Mouse (Mus musculus): ENCODE measurements at regions not wholly inside any gene's neighbourhood (a gene's known extent, or its start where the extent isn't known, plus 50 kb on each side); places are given as distances from the start of the nearest gene placed in this dataset.
"Not testable (repeated sequence)": the region's sequence is repeated elsewhere in the genome, so short reads cannot be mapped to it uniquely, and the experiment has no call there.

GRCm38 (mm10) chr12:77526581-77526980 lies 288.7 kb downstream of the Fut8 start:
- DNase-seq (ENCODE audit: low read depth) = not testable (repeated sequence)

DNA sequence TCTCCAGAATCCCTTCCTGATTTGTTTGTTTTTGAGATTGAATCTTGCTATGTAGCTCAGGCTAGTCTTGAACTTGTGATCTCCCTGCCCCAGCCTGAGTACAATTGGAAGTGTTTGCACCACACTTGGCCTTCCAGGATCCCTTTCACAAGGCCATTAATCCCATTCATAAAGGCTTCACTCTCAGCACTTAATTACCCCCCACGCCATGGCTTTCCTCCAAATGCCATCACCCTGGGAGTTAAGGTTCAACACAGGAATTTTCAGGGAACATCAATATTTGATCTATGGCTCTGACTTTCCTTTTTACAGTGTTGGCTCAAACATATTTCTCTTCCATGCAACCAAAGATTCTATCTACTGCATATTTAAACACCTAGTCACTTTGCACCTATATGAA lies 289.6 kb downstream of the Fut8 start:
- TF ChIP-seq POLR2A (IDR thresholded peaks at IDR 0.05; ENCODE audit: borderline replicate concordance, extremely low read depth, insufficient read depth, insufficient read length, poor library complexity, severe bottlenecking) = no peak
- no peak for DNase-seq (ENCODE audit: low read depth)

- TF ChIP-seq POLR2A (IDR thresholded peaks at IDR 0.05; ENCODE audit: borderline replicate concordance, extremely low read depth, insufficient read depth, insufficient read length, poor library complexity, severe bottlenecking) (no peak), CTCF (IDR thresholded peaks at IDR 0.05; ENCODE audit: borderline replicate concordance, extremely low read depth, insufficient read depth, insufficient read length) (no peak)
Measured at GRCm38 (mm10) chr12:77527953-77528865, 290.3 kb downstream of the Fut8 start.

DNA sequence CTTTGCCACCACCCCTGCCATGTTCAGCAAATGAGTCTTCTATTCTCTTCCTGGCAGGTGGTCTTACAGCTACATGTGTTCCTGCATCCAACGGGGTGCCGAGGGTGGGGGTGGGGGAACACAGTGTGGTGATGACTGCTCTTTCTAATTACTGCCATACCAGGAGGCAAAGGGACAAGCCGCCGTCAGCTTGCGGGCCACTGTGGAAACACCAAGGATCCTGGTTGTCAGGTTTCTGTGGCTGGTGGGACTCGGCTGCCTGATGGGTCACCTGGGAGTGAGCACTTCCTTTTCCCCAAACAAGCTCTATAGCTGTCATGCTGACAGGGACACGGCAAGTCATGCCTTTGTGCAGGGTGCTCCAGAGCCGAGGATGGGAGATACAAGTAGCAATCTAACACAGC lies 290.9 kb downstream of the Fut8 start:
- peak; percentile 49 for DNase-seq (ENCODE audit: low read depth)
- TF ChIP-seq POLR2A (IDR thresholded peaks at IDR 0.05; ENCODE audit: borderline replicate concordance, extremely low read depth, insufficient read depth, insufficient read length, poor library complexity, severe bottlenecking) (no peak), CTCF (IDR thresholded peaks at IDR 0.05; ENCODE audit: borderline replicate concordance, extremely low read depth, insufficient read depth, insufficient read length) (no peak)

More at GRCm38 (mm10) chr12:77527953-77528865, 290.3 kb downstream of the Fut8 start:
- no peak for DNase-seq (ENCODE audit: low read depth)

DNA sequence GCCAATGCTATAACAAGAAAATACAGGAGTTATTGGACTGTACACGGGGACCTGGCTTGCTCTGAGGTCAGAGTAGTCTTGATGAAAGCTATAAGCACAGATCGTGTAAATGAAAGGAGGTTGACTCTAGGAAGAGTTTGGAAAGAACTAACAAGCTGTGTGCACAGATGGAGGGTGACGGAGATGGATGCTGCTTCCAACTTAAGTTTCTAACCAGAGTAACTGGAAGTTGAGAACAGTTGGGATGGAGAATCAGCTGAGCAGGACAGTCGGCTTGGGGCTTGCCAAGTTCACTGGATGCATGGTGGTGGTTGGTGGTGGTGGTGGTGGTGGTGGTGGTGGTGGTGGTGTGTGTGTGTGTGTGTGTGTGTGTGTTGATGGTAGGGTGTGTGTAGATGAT lies 291.5 kb downstream of the Fut8 start:
- TF ChIP-seq POLR2A (IDR thresholded peaks at IDR 0.05; ENCODE audit: borderline replicate concordance, extremely low read depth, insufficient read depth, insufficient read length, poor library complexity, severe bottlenecking) (no peak), CTCF (IDR thresholded peaks at IDR 0.05; ENCODE audit: borderline replicate concordance, extremely low read depth, insufficient read depth, insufficient read length) (no peak)
- no peak for DNase-seq (ENCODE audit: low read depth)

DNA sequence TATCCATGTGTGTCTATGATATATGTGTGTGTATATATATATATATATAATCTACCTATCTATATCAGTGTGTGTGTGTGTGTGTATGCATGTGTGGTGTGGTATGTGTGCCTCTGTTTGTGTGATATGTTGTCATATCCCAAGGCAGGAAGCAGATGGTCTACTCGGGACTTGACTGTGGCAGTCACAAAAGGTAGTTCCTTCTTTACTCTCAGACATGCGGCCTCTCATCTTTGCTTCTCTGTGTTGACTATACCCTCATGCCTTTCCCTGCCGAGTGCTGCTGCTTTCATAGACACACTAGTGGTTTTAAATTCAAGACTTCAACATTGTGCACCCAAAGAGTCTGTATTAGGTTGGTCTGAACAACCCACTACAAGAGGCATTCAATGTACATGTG lies 292.0 kb downstream of the Fut8 start:
- DNase-seq (ENCODE audit: low read depth) = no peak
- TF ChIP-seq POLR2A (IDR thresholded peaks at IDR 0.05; ENCODE audit: borderline replicate concordance, extremely low read depth, insufficient read depth, insufficient read length, poor library complexity, severe bottlenecking) = no peak
- TF ChIP-seq CTCF (IDR thresholded peaks at IDR 0.05; ENCODE audit: borderline replicate concordance, extremely low read depth, insufficient read depth, insufficient read length) = no peak

- TF ChIP-seq CTCF (IDR thresholded peaks at IDR 0.05; ENCODE audit: borderline replicate concordance, extremely low read depth, insufficient read depth, insufficient read length) (0 out of 2 replicates have a peak, but pooled peaks have one; percentile 8), POLR2A (IDR thresholded peaks at IDR 0.05; ENCODE audit: borderline replicate concordance, extremely low read depth, insufficient read depth, insufficient read length, poor library complexity, severe bottlenecking) (no peak)
- DNase-seq (ENCODE audit: low read depth) = no peak
Measured at GRCm38 (mm10) chr12:77531294-77531693, 293.4 kb downstream of the Fut8 start.

DNA sequence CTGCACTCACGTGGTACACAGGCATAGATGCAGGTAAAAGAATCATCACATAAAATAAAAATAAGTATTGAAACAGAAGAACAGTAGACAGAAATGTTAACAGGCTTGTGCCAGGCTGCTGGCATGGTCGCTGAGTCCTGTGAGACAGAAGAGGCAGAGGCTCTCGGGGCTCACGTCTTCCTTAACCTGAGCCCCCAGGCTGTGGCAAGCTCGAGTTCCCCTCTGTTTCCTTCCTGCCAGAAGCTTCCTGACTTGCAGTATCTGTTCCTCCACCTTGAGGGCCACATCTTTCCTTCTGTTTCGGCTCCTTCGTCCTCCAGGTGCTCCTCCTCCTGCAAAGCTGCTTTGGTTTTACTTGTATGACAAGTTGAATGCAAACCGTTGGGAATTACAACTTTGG lies 294.6 kb downstream of the Fut8 start:
- TF ChIP-seq CTCF (IDR thresholded peaks at IDR 0.05; ENCODE audit: borderline replicate concordance, extremely low read depth, insufficient read depth, insufficient read length) (no peak), POLR2A (IDR thresholded peaks at IDR 0.05; ENCODE audit: borderline replicate concordance, extremely low read depth, insufficient read depth, insufficient read length, poor library complexity, severe bottlenecking) (no peak)
- DNase-seq (ENCODE audit: low read depth) = no peak

- TF ChIP-seq CTCF (IDR thresholded peaks at IDR 0.05; ENCODE audit: borderline replicate concordance, extremely low read depth, insufficient read depth, insufficient read length) = no peak
- no peak for TF ChIP-seq POLR2A (IDR thresholded peaks at IDR 0.05; ENCODE audit: borderline replicate concordance, extremely low read depth, insufficient read depth, insufficient read length, poor library complexity, severe bottlenecking)
Measured at GRCm38 (mm10) chr12:77533606-77534005, 295.7 kb downstream of the Fut8 start.

DNA sequence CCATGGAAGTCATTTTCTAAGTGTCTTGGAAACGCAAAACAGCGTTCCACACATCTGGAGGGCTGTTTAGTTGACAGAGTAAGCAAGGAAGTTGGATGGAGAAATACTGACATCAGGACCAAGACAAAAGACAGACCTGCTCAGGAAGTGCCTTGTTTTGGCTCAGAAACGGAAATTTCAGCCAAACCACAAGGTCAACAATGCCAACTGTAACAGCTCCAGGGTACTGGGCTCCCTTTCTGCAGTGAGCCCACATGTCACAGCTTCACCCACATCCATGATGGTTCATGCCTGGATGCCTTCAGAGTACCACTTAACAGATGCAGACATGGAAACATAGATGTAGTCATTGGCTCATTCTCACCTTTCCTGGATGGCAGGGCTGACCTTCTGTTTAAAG lies 296.2 kb downstream of the Fut8 start:
- DNase-seq (ENCODE audit: low read depth) = no peak
- TF ChIP-seq POLR2A (IDR thresholded peaks at IDR 0.05; ENCODE audit: borderline replicate concordance, extremely low read depth, insufficient read depth, insufficient read length, poor library complexity, severe bottlenecking) (no peak), CTCF (IDR thresholded peaks at IDR 0.05; ENCODE audit: borderline replicate concordance, extremely low read depth, insufficient read depth, insufficient read length) (no peak)

More at GRCm38 (mm10) chr12:77533606-77534005, 295.7 kb downstream of the Fut8 start:
- no peak for DNase-seq (ENCODE audit: low read depth)

DNA sequence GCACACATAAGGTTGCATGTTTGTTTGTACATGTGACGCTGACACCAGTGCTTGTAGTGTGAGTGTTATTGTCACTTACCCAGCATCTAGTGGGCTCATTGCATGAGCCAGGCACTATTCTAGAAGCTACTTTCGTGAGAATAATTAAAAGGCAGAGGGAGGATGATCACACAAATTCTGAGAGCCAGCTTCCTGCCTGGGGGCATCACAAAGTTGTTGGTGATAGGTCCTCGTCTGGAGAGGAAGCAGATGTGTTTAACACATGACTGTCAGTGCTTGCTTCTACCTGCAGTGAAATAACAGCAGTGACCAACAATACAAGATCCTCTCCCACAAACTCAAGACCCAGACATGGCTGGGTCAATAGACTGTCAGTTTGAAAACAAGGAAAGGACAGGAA lies 297.2 kb downstream of the Fut8 start:
- no peak for DNase-seq (ENCODE audit: low read depth)
- TF ChIP-seq CTCF (IDR thresholded peaks at IDR 0.05; ENCODE audit: borderline replicate concordance, extremely low read depth, insufficient read depth, insufficient read length) = no peak

- peak; percentile 35 for DNase-seq (ENCODE audit: low read depth)
- TF ChIP-seq CTCF (IDR thresholded peaks at IDR 0.05; ENCODE audit: borderline replicate concordance, extremely low read depth, insufficient read depth, insufficient read length) (no peak), POLR2A (IDR thresholded peaks at IDR 0.05; ENCODE audit: borderline replicate concordance, extremely low read depth, insufficient read depth, insufficient read length, poor library complexity, severe bottlenecking) (no peak)
Measured at GRCm38 (mm10) chr12:77537139-77537848, 299.4 kb downstream of the Fut8 start.
